8 mouse cellular contexts compared by ENCODE assay signal in genomic region chr2:3713682-3714361, GRCm38 (mm10).
A peak's percentile ranks its signal among the peaks of the same experiment; 100 is the strongest.
DNase-seq lines count a peak whose midpoint lies in the region; ATAC-seq and TF ChIP-seq lines count a peak whose summit lies in the region.

No protein-coding gene starts in this region.

- no peak for TF ChIP-seq CTCF in intestine, postnatal 0 days (IDR thresholded peaks at IDR 0.05; ENCODE audit: low read depth)
- no peak for TF ChIP-seq CTCF in lung, postnatal 0 days (IDR thresholded peaks at IDR 0.05)

- ATAC-seq in intestine, postnatal 0 days: peak; percentile 52
- ATAC-seq in lung, postnatal 0 days: peak; percentile 37
- ATAC-seq in megakaryocyte-erythroid progenitor cell, adult 5-6 weeks (replicated peaks; ENCODE audit: low FRiP score, low TSS enrichment, poor library complexity, severe bottlenecking): no peak

- no peak for TF ChIP-seq EP300 in lung, postnatal 0 days (IDR thresholded peaks at IDR 0.05)

- peak overlapping the region; percentile 100 for H3K4me2 ChIP-seq in intestine, postnatal 0 days (replicated peaks; ENCODE audit: low read depth)
- H3K4me2 ChIP-seq in lung, postnatal 0 days (replicated peaks; ENCODE audit: low read depth, low read length): peak overlapping the region; percentile 99

- H3K36me3 ChIP-seq in intestine, postnatal 0 days (ENCODE audit: control insufficient read depth, insufficient read depth): no peaks in the 10 kb centered on the region
- H3K36me3 ChIP-seq in lung, postnatal 0 days (ENCODE audit: insufficient read depth, low read length): no peaks in the 10 kb centered on the region

- peak overlapping the region; percentile 71 for H3K4me3 ChIP-seq in brown adipose tissue, adult 24 weeks (ENCODE audit: insufficient read depth, low read depth, low read length)
- H3K4me3 ChIP-seq in intestine, postnatal 0 days (ENCODE audit: low read depth, low read length): peak overlapping the region; percentile 73
- peak overlapping the region; percentile 86 for H3K4me3 ChIP-seq in lung, postnatal 0 days (ENCODE audit: low read depth, low read length)

- no peaks in the 10 kb centered on the region for H3K27me3 ChIP-seq in intestine, postnatal 0 days (replicated peaks; ENCODE audit: control insufficient read depth, insufficient read depth, low read length)
- H3K27me3 ChIP-seq in lung, postnatal 0 days (replicated peaks; ENCODE audit: insufficient read depth, low read length): no peaks in the 10 kb centered on the region

- peak overlapping the region; percentile 78 for H3K9ac ChIP-seq in intestine, postnatal 0 days (ENCODE audit: low read depth, low read length)
- peak overlapping the region; percentile 82 for H3K9ac ChIP-seq in lung, postnatal 0 days (replicated peaks; ENCODE audit: low read depth)

- WGBS in intestine, postnatal 0 days: 3% methylated on average over 38 of the region's 38 CpGs
- WGBS in lung, postnatal 0 days: under 1% methylated on average over 34 of the region's 38 CpGs

- H3K9me3 ChIP-seq in intestine, postnatal 0 days (ENCODE audit: control insufficient read depth): no peaks in the 10 kb centered on the region
- no peaks in the 10 kb centered on the region for H3K9me3 ChIP-seq in lung, postnatal 0 days (ENCODE audit: low read length)

- peak; percentile 27 to 48 for DNase-seq in heart, adult 18-20 months
- no peak for DNase-seq in heart, postnatal 25 days (ENCODE audit: low spot score)
- DNase-seq in gastrocnemius, postnatal 14 days: peak; percentile 49
- DNase-seq in lung, postnatal 0 days (ENCODE audit: low spot score): peak; percentile 54
- DNase-seq in ovary, postnatal 36 days (ENCODE audit: low spot score): peak; percentile 31

- H3K4me1 ChIP-seq in brown adipose tissue, adult 24 weeks (ENCODE audit: control insufficient read depth, insufficient read depth, insufficient read length, low read length): peaks cover 3% of the 10 kb centered on the region; the same call in 1 of the 2 replicates
- H3K4me1 ChIP-seq in intestine, postnatal 0 days (replicated peaks; ENCODE audit: control insufficient read depth, insufficient read depth, low read length): peaks cover 9% of the 10 kb centered on the region; the same call in 1 of the 2 replicates
- H3K4me1 ChIP-seq in lung, postnatal 0 days (ENCODE audit: insufficient read depth, low read depth, low read length): peaks cover 7% of the 10 kb centered on the region; the same call in 1 of the 2 replicates

- H3K27ac ChIP-seq in brown adipose tissue, adult 24 weeks (replicated peaks; ENCODE audit: low read depth, low read length): peak overlapping the region; percentile 37; the same call in 1 of the 2 replicates
- H3K27ac ChIP-seq in intestine, postnatal 0 days (ENCODE audit: low read depth, low read length): peak overlapping the region; percentile 70
- peak overlapping the region; percentile 54 for H3K27ac ChIP-seq in lung, postnatal 0 days (ENCODE audit: low read length)

- intact Hi-C loops in heart, postnatal 25 days (cut with DNase I): loop anchor here (10.0 kb wide), 1 partner anchor 51 kb away; no protein-coding TSS in a partner anchor
- intact Hi-C loops in gastrocnemius, postnatal 14 days (cut with DNase I; ENCODE audit: low total_unique reads): no loop called here
